Mouse (Mus musculus): ENCODE results near the gene Ptdss2. TPM values are rescaled to one million over a fixed set of nuclear protein-coding genes. Genes with fewer than 3 reads are reported as not detected.

The Ptdss2 gene
- polyA plus RNA-seq, 1 experiment from 2014 or later: 95.8 TPM

- Histone ChIP-seq H3K36me3 (ENCODE audit: control insufficient read depth, insufficient read depth, low read length) (peaks cover 7% of the 10 kb centered on the region; the same call in 1 of the 2 replicates), H3K4me3 (ENCODE audit: low read length) (no peak overlapping the region), H3K4me2 (ENCODE audit: low read length) (no peak overlapping the region), H3K27ac (ENCODE audit: low read depth, low read length) (no peak overlapping the region), H3K9ac (ENCODE audit: low read depth, low read length) (no peak overlapping the region), H3K4me1 (ENCODE audit: control insufficient read depth, insufficient read depth, low read depth, low read length) (no peaks in the 10 kb centered on the region), H3K27me3 (replicated peaks; ENCODE audit: control insufficient read depth, insufficient read depth, low read length) (no peaks in the 10 kb centered on the region), H3K9me3 (ENCODE audit: control insufficient read depth, low read length) (no peaks in the 10 kb centered on the region)
- no peak for ATAC-seq
- 57% methylated on average over 5 of the region's 5 CpGs for WGBS
These were observed 20.9 kb downstream of the Ptdss2 start for GRCm38 (mm10) chr7:141143112-141143511.

- ATAC-seq: no peak
- Histone ChIP-seq H3K27ac (ENCODE audit: low read depth, low read length) (no peak overlapping the region), H3K36me3 (ENCODE audit: control insufficient read depth, insufficient read depth, low read length) (peaks cover 7% of the 10 kb centered on the region; the same call in 1 of the 2 replicates), H3K9me3 (ENCODE audit: control insufficient read depth, low read length) (no peaks in the 10 kb centered on the region), H3K4me1 (ENCODE audit: control insufficient read depth, insufficient read depth, low read depth, low read length) (no peaks in the 10 kb centered on the region), H3K9ac (ENCODE audit: low read depth, low read length) (no peak overlapping the region), H3K4me2 (ENCODE audit: low read length) (no peak overlapping the region), H3K4me3 (ENCODE audit: low read length) (no peak overlapping the region), H3K27me3 (replicated peaks; ENCODE audit: control insufficient read depth, insufficient read depth, low read length) (no peaks in the 10 kb centered on the region)
- WGBS: 82% methylated on average over 2 of the region's 2 CpGs
These were observed 21.7 kb downstream of the Ptdss2 start for GRCm38 (mm10) chr7:141143861-141144260.

- H3K4me3 ChIP-seq (ENCODE audit: low read length): no peak overlapping the region
- 91% methylated on average over 3 of the region's 3 CpGs for WGBS
- H3K27ac ChIP-seq (ENCODE audit: low read depth, low read length): no peak overlapping the region
- no peaks in the 10 kb centered on the region for H3K9me3 ChIP-seq (ENCODE audit: control insufficient read depth, low read length)
- peaks cover 7% of the 10 kb centered on the region; the same call in 1 of the 2 replicates for H3K36me3 ChIP-seq (ENCODE audit: control insufficient read depth, insufficient read depth, low read length)
- no peaks in the 10 kb centered on the region for H3K27me3 ChIP-seq (replicated peaks; ENCODE audit: control insufficient read depth, insufficient read depth, low read length)
- no peak overlapping the region for H3K4me2 ChIP-seq (ENCODE audit: low read length)
- H3K4me1 ChIP-seq (ENCODE audit: control insufficient read depth, insufficient read depth, low read depth, low read length): no peaks in the 10 kb centered on the region
- no peak for ATAC-seq
- no peak overlapping the region for H3K9ac ChIP-seq (ENCODE audit: low read depth, low read length)
These were observed 22.5 kb downstream of the Ptdss2 start for GRCm38 (mm10) chr7:141144650-141145049.

GRCm38 (mm10) chr7:141145403-141145802 lies 23.2 kb downstream of the Ptdss2 start:
- no peaks in the 10 kb centered on the region for H3K9me3 ChIP-seq (ENCODE audit: control insufficient read depth, low read length)
- H3K9ac ChIP-seq (ENCODE audit: low read depth, low read length): no peak overlapping the region
- ATAC-seq: no peak
- no peak overlapping the region for H3K4me2 ChIP-seq (ENCODE audit: low read length)
- no peak overlapping the region for H3K27ac ChIP-seq (ENCODE audit: low read depth, low read length)
- no peak overlapping the region for H3K4me3 ChIP-seq (ENCODE audit: low read length)
- H3K27me3 ChIP-seq (replicated peaks; ENCODE audit: control insufficient read depth, insufficient read depth, low read length): no peaks in the 10 kb centered on the region
- WGBS: 60% methylated on average over 1 of the region's 1 CpGs
- H3K36me3 ChIP-seq (ENCODE audit: control insufficient read depth, insufficient read depth, low read length): peaks cover 7% of the 10 kb centered on the region; the same call in 1 of the 2 replicates
- no peaks in the 10 kb centered on the region for H3K4me1 ChIP-seq (ENCODE audit: control insufficient read depth, insufficient read depth, low read depth, low read length)

- no peak overlapping the region for H3K4me2 ChIP-seq (ENCODE audit: low read length)
- no peak overlapping the region for H3K4me3 ChIP-seq (ENCODE audit: low read length)
- H3K27me3 ChIP-seq (replicated peaks; ENCODE audit: control insufficient read depth, insufficient read depth, low read length): no peaks in the 10 kb centered on the region
- no peak for ATAC-seq
- H3K27ac ChIP-seq (ENCODE audit: low read depth, low read length): no peak overlapping the region
- H3K9me3 ChIP-seq (ENCODE audit: control insufficient read depth, low read length): no peaks in the 10 kb centered on the region
- WGBS: 94% methylated on average over 12 of the region's 12 CpGs
- no peak overlapping the region for H3K9ac ChIP-seq (ENCODE audit: low read depth, low read length)
- H3K4me1 ChIP-seq (ENCODE audit: control insufficient read depth, insufficient read depth, low read depth, low read length): no peaks in the 10 kb centered on the region
- H3K36me3 ChIP-seq (ENCODE audit: control insufficient read depth, insufficient read depth, low read length): peaks cover 9% of the 10 kb centered on the region; the same call in 1 of the 2 replicates
These were observed 23.9 kb downstream of the Ptdss2 start for GRCm38 (mm10) chr7:141146043-141146595.

- 79% methylated on average over 6 of the region's 6 CpGs for WGBS
- H3K4me1 ChIP-seq (ENCODE audit: control insufficient read depth, insufficient read depth, low read depth, low read length): no peaks in the 10 kb centered on the region
- no peak overlapping the region for H3K9ac ChIP-seq (ENCODE audit: low read depth, low read length)
- no peak for ATAC-seq
- no peak overlapping the region for H3K4me3 ChIP-seq (ENCODE audit: low read length)
- no peaks in the 10 kb centered on the region for H3K27me3 ChIP-seq (replicated peaks; ENCODE audit: control insufficient read depth, insufficient read depth, low read length)
- H3K9me3 ChIP-seq (ENCODE audit: control insufficient read depth, low read length): no peaks in the 10 kb centered on the region
- H3K36me3 ChIP-seq (ENCODE audit: control insufficient read depth, insufficient read depth, low read length): peaks cover 14% of the 10 kb centered on the region; the same call in 1 of the 2 replicates
- H3K4me2 ChIP-seq (ENCODE audit: low read length): no peak overlapping the region
- H3K27ac ChIP-seq (ENCODE audit: low read depth, low read length): no peak overlapping the region
These were observed 24.9 kb downstream of the Ptdss2 start for GRCm38 (mm10) chr7:141147044-141147443.

- Histone ChIP-seq H3K27me3 (replicated peaks; ENCODE audit: control insufficient read depth, insufficient read depth, low read length) (no peaks in the 10 kb centered on the region), H3K4me1 (ENCODE audit: control insufficient read depth, insufficient read depth, low read depth, low read length) (no peaks in the 10 kb centered on the region), H3K27ac (ENCODE audit: low read depth, low read length) (no peak overlapping the region), H3K9me3 (ENCODE audit: control insufficient read depth, low read length) (no peaks in the 10 kb centered on the region), H3K36me3 (ENCODE audit: control insufficient read depth, insufficient read depth, low read length) (peaks cover 14% of the 10 kb centered on the region; the same call in 1 of the 2 replicates), H3K4me3 (ENCODE audit: low read length) (no peak overlapping the region), H3K4me2 (ENCODE audit: low read length) (no peak overlapping the region), H3K9ac (ENCODE audit: low read depth, low read length) (no peak overlapping the region)
- WGBS: 78% methylated on average over 4 of the region's 4 CpGs
- no peak for ATAC-seq
These were observed 26.5 kb downstream of the Ptdss2 start for GRCm38 (mm10) chr7:141148639-141149038.

- no peak for ATAC-seq
- Histone ChIP-seq H3K4me3 (ENCODE audit: low read length) (no peak overlapping the region), H3K9ac (ENCODE audit: low read depth, low read length) (no peak overlapping the region), H3K27ac (ENCODE audit: low read depth, low read length) (no peak overlapping the region), H3K9me3 (ENCODE audit: control insufficient read depth, low read length) (no peaks in the 10 kb centered on the region), H3K4me2 (ENCODE audit: low read length) (no peak overlapping the region), H3K4me1 (ENCODE audit: control insufficient read depth, insufficient read depth, low read depth, low read length) (no peaks in the 10 kb centered on the region), H3K27me3 (replicated peaks; ENCODE audit: control insufficient read depth, insufficient read depth, low read length) (no peaks in the 10 kb centered on the region), H3K36me3 (ENCODE audit: control insufficient read depth, insufficient read depth, low read length) (peaks cover 17% of the 10 kb centered on the region)
- 89% methylated on average over 9 of the region's 9 CpGs for WGBS
These were observed 33.2 kb downstream of the Ptdss2 start for GRCm38 (mm10) chr7:141155362-141155761.

- Histone ChIP-seq H3K27me3 (replicated peaks; ENCODE audit: control insufficient read depth, insufficient read depth, low read length) (no peaks in the 10 kb centered on the region), H3K4me1 (ENCODE audit: control insufficient read depth, insufficient read depth, low read depth, low read length) (no peaks in the 10 kb centered on the region; the same call in 1 of the 2 replicates), H3K36me3 (ENCODE audit: control insufficient read depth, insufficient read depth, low read length) (peaks cover 3% of the 10 kb centered on the region; the same call in 1 of the 2 replicates), H3K4me3 (ENCODE audit: low read length) (no peak overlapping the region), H3K9ac (ENCODE audit: low read depth, low read length) (no peak overlapping the region), H3K4me2 (ENCODE audit: low read length) (no peak overlapping the region), H3K9me3 (ENCODE audit: control insufficient read depth, low read length) (no peaks in the 10 kb centered on the region), H3K27ac (ENCODE audit: low read depth, low read length) (no peak overlapping the region)
- no peak for ATAC-seq
- 92% methylated on average over 7 of the region's 7 CpGs for WGBS
These were observed 42.2 kb downstream of the Ptdss2 start for GRCm38 (mm10) chr7:141164397-141164796.

All from hindbrain, embryonic 16.5 days (tissue).